ENCODE assay signal across 24 mouse cellular contexts in the genomic region with DNA sequence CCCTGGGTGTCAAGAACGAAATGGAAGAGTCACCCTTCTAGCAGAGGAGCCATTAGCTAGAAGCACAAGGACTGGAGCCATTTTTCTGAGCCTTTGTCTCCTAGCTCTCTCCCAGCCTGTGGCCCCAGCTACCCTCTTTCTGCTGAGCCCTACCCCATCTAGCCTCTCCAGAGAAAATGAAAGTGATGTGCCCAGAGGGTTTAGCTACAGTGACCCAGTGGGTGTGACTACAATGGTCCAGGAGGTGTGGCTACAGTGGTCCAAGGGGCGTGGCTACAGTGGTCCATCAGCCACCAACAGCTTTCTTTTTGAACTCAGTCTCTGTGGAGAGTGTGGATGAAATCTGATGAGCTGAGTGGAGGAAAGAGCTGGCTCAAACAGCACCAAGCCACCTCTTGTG. TPM values are rescaled to one million over a fixed set of nuclear protein-coding genes. Genes with fewer than 3 reads are reported as not detected.
DNase-seq lines count a peak whose midpoint lies in the region; ATAC-seq and TF ChIP-seq lines count a peak whose summit lies in the region.
"Had no signal": no experiment of that assay in that cellular context is flagged by ENCODE, and none has a peak within 500 bp of the region (broad histone marks: within the 10 kb centered on the region; RNA-seq: fewer than 3 reads in every experiment).

No protein-coding gene starts in this region.

- H3K4me2 ChIP-seq in kidney, postnatal 0 days (ENCODE audit: low read length): no peak overlapping the region
- H3K4me2 ChIP-seq in intestine, embryonic 16.5 days (ENCODE audit: low read depth, low read length): no peak overlapping the region
- H3K4me2 ChIP-seq: hindbrain, embryonic 12.5 days; midbrain, embryonic 12.5 days; neural tube, embryonic 12.5 days; stomach, embryonic 15.5 days had no signal

- H3K36me3 ChIP-seq in kidney, postnatal 0 days (ENCODE audit: insufficient read depth, low read length): no peaks in the 10 kb centered on the region
- H3K36me3 ChIP-seq in intestine, embryonic 16.5 days (ENCODE audit: control insufficient read depth, insufficient read depth, low read length): no peaks in the 10 kb centered on the region
- H3K36me3 ChIP-seq: forebrain, embryonic 10.5 days; G1E; hindbrain, embryonic 12.5 days; midbrain, embryonic 12.5 days; neural tube, embryonic 12.5 days; stomach, embryonic 15.5 days had no signal

- DNase-seq in kidney, postnatal 0 days (ENCODE audit: low spot score): peak; percentile 18
- DNase-seq in kidney, postnatal 10 days: no peak
- peak; percentile 21 for DNase-seq in ES-CJ7 (ENCODE audit: low read depth, low spot score)
- peak; percentile 34 for DNase-seq in embryo, embryonic 11 days
- no peak for DNase-seq in left cerebral cortex, postnatal 25 days (ENCODE audit: low spot score in 2 of 2)
- no peak for DNase-seq in adrenal gland, adult 8-10 months
- DNase-seq: cerebellum, adult 9-11 months; forebrain, postnatal 0 days; kidney, adult 9 months; layer of hippocampus, postnatal 36 days; left cerebral cortex, postnatal 4 days; liver; liver, postnatal 0 days; lung, postnatal 36 days; spleen, adult 18-20 months; thymus, adult 18-20 months; thymus, postnatal 4 days had no signal

- no peak for TF ChIP-seq CTCF in kidney, postnatal 0 days (IDR thresholded peaks at IDR 0.05; ENCODE audit: low read depth)

- H3K4me3 ChIP-seq in kidney, postnatal 0 days (replicated peaks; ENCODE audit: low read depth, low read length): no peak overlapping the region
- no peak overlapping the region for H3K4me3 ChIP-seq in intestine, embryonic 16.5 days (ENCODE audit: low read length)
- H3K4me3 ChIP-seq: forebrain, embryonic 10.5 days; hindbrain, embryonic 12.5 days; midbrain, embryonic 12.5 days; neural tube, embryonic 12.5 days; stomach, embryonic 15.5 days had no signal

- no peaks in the 10 kb centered on the region for H3K27me3 ChIP-seq in kidney, postnatal 0 days (ENCODE audit: insufficient read depth, low read length)
- no peaks in the 10 kb centered on the region for H3K27me3 ChIP-seq in intestine, embryonic 16.5 days (replicated peaks; ENCODE audit: control insufficient read depth, insufficient read depth, low read length)
- H3K27me3 ChIP-seq: hindbrain, embryonic 12.5 days; midbrain, embryonic 12.5 days; neural tube, embryonic 12.5 days; stomach, embryonic 15.5 days had no signal

- ATAC-seq in kidney, postnatal 0 days (replicated peaks; ENCODE audit: low FRiP score, low read depth): 0 out of 2 replicates have a peak, but pooled peaks have one; percentile 37
- ATAC-seq in intestine, embryonic 16.5 days: no peak
- ATAC-seq: forebrain, postnatal 0 days; liver, postnatal 0 days had no signal

- WGBS in kidney, postnatal 0 days: 51% methylated on average over 2 of the region's 2 CpGs
- 48% methylated on average over 2 of the region's 2 CpGs for WGBS in intestine, embryonic 16.5 days

- intact Hi-C loops in left cerebral cortex, postnatal 25 days (cut with DNase I): loop anchor here (5.0 kb wide), 1 partner anchor 82 kb away; a partner anchor contains a TSS

- no peak overlapping the region for H3K27ac ChIP-seq in kidney, postnatal 0 days
- no peak overlapping the region for H3K27ac ChIP-seq in intestine, embryonic 16.5 days (ENCODE audit: low read length)
- H3K27ac ChIP-seq: forebrain, embryonic 10.5 days; hindbrain, embryonic 12.5 days; midbrain, embryonic 12.5 days; neural tube, embryonic 12.5 days; stomach, embryonic 15.5 days had no signal

- no peak overlapping the region for H3K9ac ChIP-seq in kidney, postnatal 0 days (ENCODE audit: low read depth, low read length)
- no peak overlapping the region for H3K9ac ChIP-seq in intestine, embryonic 16.5 days (ENCODE audit: low read depth, low read length)
- H3K9ac ChIP-seq: forebrain, postnatal 0 days; hindbrain, embryonic 12.5 days; liver, postnatal 0 days; midbrain, embryonic 12.5 days; neural tube, embryonic 12.5 days; stomach, embryonic 15.5 days had no signal

- no peaks in the 10 kb centered on the region for H3K9me3 ChIP-seq in kidney, postnatal 0 days (replicated peaks; ENCODE audit: low read length)
- no peaks in the 10 kb centered on the region for H3K9me3 ChIP-seq in intestine, embryonic 16.5 days (ENCODE audit: control insufficient read depth, low read length)
- H3K9me3 ChIP-seq: forebrain, embryonic 10.5 days; G1E; hindbrain, embryonic 12.5 days; midbrain, embryonic 12.5 days; neural tube, embryonic 12.5 days; stomach, embryonic 15.5 days had no signal

- no peaks in the 10 kb centered on the region for H3K4me1 ChIP-seq in kidney, postnatal 0 days (replicated peaks; ENCODE audit: insufficient read depth, low read length)
- no peaks in the 10 kb centered on the region for H3K4me1 ChIP-seq in intestine, embryonic 16.5 days (ENCODE audit: control insufficient read depth, insufficient read depth, low read length)
- H3K4me1 ChIP-seq: hindbrain, embryonic 12.5 days; midbrain, embryonic 12.5 days; neural tube, embryonic 12.5 days; stomach, embryonic 15.5 days had no signal

RNA-seq across cellular contexts. Expression of a gene that starts 53.9 kb away (rescaled TPM):
- polyA plus RNA-seq in kidney, postnatal 0 days (2015; fragmentation: Nextera tagmentation; extraction: Ambion mirVana): 19.1 and 19.7 TPM in 2 replicates
- total RNA-seq in left cerebral cortex, postnatal 25 days (2021): 10 to 100 TPM; 30.3 to 31.1 TPM
- 10 to 100 TPM; 15.9 to 32.3 (median 22.7) TPM for total RNA-seq in adrenal gland, adult 8-10 months (2022)
- polyA plus RNA-seq in intestine, embryonic 16.5 days (2015; fragmentation: Nextera tagmentation; extraction: Ambion mirVana): 12.6 and 13.3 TPM in 2 replicates
- polyA plus RNA-seq: G1E had no signal

Comparison
In these comparisons a context has a peak if more than half of its experiments do, and no peak if none do; other contexts are left out.
1. DNase-seq: peak in kidney, postnatal 0 days (single experiment), ES-CJ7 (single experiment) and embryo, embryonic 11 days (single experiment); none in kidney, postnatal 10 days (single experiment), left cerebral cortex, postnatal 25 days (0 of 2) and adrenal gland, adult 8-10 months (single experiment).